Mouse (Mus musculus) bone marrow macrophage, adult 2 months (primary cell): Measurements from ENCODE around the gene Katnb1.

ENCODE experiments used
- CTCF ChIP-seq: IDR thresholded peaks from 2 replicates; pipeline ENCODE4 v1.5.1; 2012; ENCODE audit warnings: low read depth, mild to moderate bottlenecking, low read length, moderate library complexity
- POLR2A ChIP-seq: IDR thresholded peaks from 2 replicates; pipeline ENCODE4 v1.6.1; 2012; ENCODE audit warnings: mild to moderate bottlenecking, low read depth, low read length, borderline replicate concordance

GRCm38 (mm10) chr8:95059812-95060533 lies 21.0 kb upstream of the Katnb1 start:
- TF ChIP-seq CTCF: no peak
- no peak for TF ChIP-seq POLR2A
